Mouse (Mus musculus): ENCODE data around the gene Gls.

- TF ChIP-seq CTCF (IDR thresholded peaks at IDR 0.05; ENCODE audit: low read depth) (no peak), EP300 (optimal IDR thresholded peaks at IDR 0.05) (no peak)
Observed at GRCm38 (mm10) chr1:52129794-52130193, 103.2 kb downstream of the Gls start.
